Mouse (Mus musculus): ENCODE measurements around the gene Fbxo34. TPM values are rescaled to one million over a fixed set of nuclear protein-coding genes. Genes with fewer than 3 reads are reported as not detected.

Fbxo34 gene
- total and polyA plus RNA-seq, 3 experiments, result 11.1 to 25.9 (median 11.9) TPM

DNA sequence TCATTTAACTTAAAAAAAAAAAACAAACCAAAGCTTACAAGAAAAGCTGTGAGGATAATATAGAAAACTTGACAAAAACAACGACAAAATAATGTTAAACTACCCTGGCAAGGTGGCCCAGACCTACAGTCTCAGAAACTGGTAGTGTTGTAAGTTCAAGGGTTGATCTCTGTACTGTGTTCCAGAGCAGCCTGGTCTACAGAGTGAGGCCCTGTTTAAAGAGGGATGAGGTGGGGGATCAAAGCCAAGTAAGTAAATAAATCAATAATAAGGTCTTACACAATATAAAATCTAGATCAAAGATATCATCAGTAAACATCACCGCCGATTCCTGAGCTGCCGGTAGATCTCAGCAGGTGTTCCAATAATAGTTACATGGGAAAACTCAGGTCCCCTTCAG, 12.2 kb downstream of the Fbxo34 start:
- no peaks in the 10 kb centered on the region for H3K36me3 ChIP-seq (replicated peaks in 1 of 2; ENCODE audit: control insufficient read depth in 1 of 2, insufficient read depth in 1 of 2, low read length in 1 of 2)
- in situ Hi-C loops (cut with MboI; ENCODE audit: low pct_ligation_motif_present, low pct_unique_long_range_greater_than_20kb, low sequenced_read_pairs), result no loop called here
- TF ChIP-seq TBP (conservative IDR thresholded peaks at IDR 0.05; ENCODE audit: low read depth, low read length), result no peak
- TF ChIP-seq UBTF (IDR thresholded peaks at IDR 0.05; ENCODE audit: low read depth, low read length), result no peak
- no peak for TF ChIP-seq MAZ (IDR thresholded peaks at IDR 0.05; ENCODE audit: low read depth, low read length)
- no peak for TF ChIP-seq POLR2AphosphoS2 (IDR thresholded peaks at IDR 0.05; ENCODE audit: low read depth, low read length)
- TF ChIP-seq MAFK (IDR thresholded peaks at IDR 0.05; ENCODE audit: insufficient replicate concordance, low read length), result no peak
- no peak for TF ChIP-seq KAT2A (IDR thresholded peaks at IDR 0.05; ENCODE audit: insufficient replicate concordance, low read length)
- TF ChIP-seq ETS1 (conservative IDR thresholded peaks at IDR 0.05; ENCODE audit: low read depth, low read length), result no peak
- TF ChIP-seq RCOR1 (conservative IDR thresholded peaks at IDR 0.05; ENCODE audit: low read depth, low read length), result no peak
- no peak for TF ChIP-seq GABPA (IDR thresholded peaks at IDR 0.05; ENCODE audit: insufficient replicate concordance, low read depth, low read length)
- no peak for TF ChIP-seq JUN (IDR thresholded peaks at IDR 0.05; ENCODE audit: insufficient read depth, low read depth, low read length)
- TF ChIP-seq NRF1 (IDR thresholded peaks at IDR 0.05; ENCODE audit: low read depth, low read length), result no peak
- TF ChIP-seq BHLHE40 (IDR thresholded peaks at IDR 0.05; ENCODE audit: low read depth, low read length), result no peak
- TF ChIP-seq PAX5 (IDR thresholded peaks at IDR 0.05; ENCODE audit: low read length), result no peak
- TF ChIP-seq CHD2 (IDR thresholded peaks at IDR 0.05; ENCODE audit: low read length), result no peak
- no peak for TF ChIP-seq POLR2A (IDR thresholded peaks at IDR 0.05; ENCODE audit: low read depth, low read length)
- TF ChIP-seq E2F4 (IDR thresholded peaks at IDR 0.05; ENCODE audit: insufficient replicate concordance, low read depth, low read length), result no peak
- TF ChIP-seq ZMIZ1 (IDR thresholded peaks at IDR 0.05; ENCODE audit: low read depth, low read length), result no peak
- TF ChIP-seq EP300 (IDR thresholded peaks at IDR 0.05; ENCODE audit: low read length), result no peak
- H3K4me2 ChIP-seq (ENCODE audit: insufficient read depth, low read depth, poor library complexity, severe bottlenecking), result no peak overlapping the region
- dilution Hi-C loops (cut with MboI; ENCODE audit: extremely low pct_ligation_motif_present, extremely low pct_unique_long_range_greater_than_20kb, low sequenced_read_pairs), result no loop called here
- no peak overlapping the region for H3K27ac ChIP-seq (ENCODE audit: insufficient read depth, low read depth)
- DNase-seq (ENCODE audit: extremely low read depth), result no peak
- no peaks in the 10 kb centered on the region for H3K4me1 ChIP-seq (ENCODE audit: control insufficient read depth in 1 of 2, insufficient read depth in 2 of 2)
- peaks cover 6% of the 10 kb centered on the region for H3K27me3 ChIP-seq (replicated peaks)
- no peaks in the 10 kb centered on the region for H3K79me2 ChIP-seq (replicated peaks; ENCODE audit: control insufficient read depth, extremely low read depth, insufficient read depth, poor library complexity, severe bottlenecking)
- no peak overlapping the region for H3K9ac ChIP-seq (ENCODE audit: insufficient read depth, low read depth)
- no peak overlapping the region for H3K4me3 ChIP-seq (replicated peaks in 1 of 3; ENCODE audit: low read depth in 2 of 3, low read length in 2 of 3, poor library complexity in 1 of 3)
- no peaks in the 10 kb centered on the region for H3K9me3 ChIP-seq (replicated peaks; ENCODE audit: low read length)

DNA sequence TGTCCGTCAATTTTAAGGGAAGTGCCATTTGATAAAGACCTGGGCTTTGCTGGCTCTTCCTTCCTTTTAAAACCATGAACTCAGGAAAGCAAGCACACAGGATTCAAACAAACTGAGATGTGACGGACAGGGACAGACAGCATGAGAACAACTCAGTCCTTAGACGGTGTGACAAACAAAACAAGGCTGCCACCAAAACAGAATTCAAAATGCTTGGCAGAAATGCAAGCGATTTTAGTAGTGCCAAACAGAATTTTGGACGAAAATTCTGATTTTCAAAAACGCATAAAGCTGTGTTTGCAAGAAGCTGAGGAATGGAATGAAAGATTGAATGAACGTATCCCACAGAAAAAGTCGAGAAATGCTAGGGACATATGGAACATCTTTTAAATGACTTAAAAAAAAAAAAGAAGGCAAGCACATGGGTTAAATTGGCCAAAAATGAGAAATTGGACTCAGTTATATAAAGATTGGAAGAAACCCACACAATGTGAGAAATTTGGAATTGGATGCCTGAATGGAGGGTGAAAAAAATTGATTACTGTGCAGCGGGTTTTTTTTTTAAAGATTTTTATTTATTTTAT, 12.7 kb downstream of the Fbxo34 start:
- no peaks in the 10 kb centered on the region for H3K79me2 ChIP-seq (replicated peaks; ENCODE audit: control insufficient read depth, extremely low read depth, insufficient read depth, poor library complexity, severe bottlenecking)
- H3K9me3 ChIP-seq (replicated peaks; ENCODE audit: low read length), result no peaks in the 10 kb centered on the region
- dilution Hi-C loops (cut with MboI; ENCODE audit: extremely low pct_ligation_motif_present, extremely low pct_unique_long_range_greater_than_20kb, low sequenced_read_pairs) (no loop called here), in situ Hi-C loops (cut with MboI; ENCODE audit: low pct_ligation_motif_present, low pct_unique_long_range_greater_than_20kb, low sequenced_read_pairs) (no loop called here)
- peaks cover 0 to 2% of the 10 kb centered on the region in 2 experiments; a peak in 1 of 4 replicates for H3K4me1 ChIP-seq (ENCODE audit: control insufficient read depth in 1 of 2, insufficient read depth in 2 of 2)
- H3K4me2 ChIP-seq (ENCODE audit: insufficient read depth, low read depth, poor library complexity, severe bottlenecking), result no peak overlapping the region
- no peaks in the 10 kb centered on the region for H3K36me3 ChIP-seq (replicated peaks in 1 of 2; ENCODE audit: control insufficient read depth in 1 of 2, insufficient read depth in 1 of 2, low read length in 1 of 2)
- no peak for TF ChIP-seq USF1 (IDR thresholded peaks at IDR 0.05; ENCODE audit: low read depth, low read length)
- no peak for TF ChIP-seq E2F4 (IDR thresholded peaks at IDR 0.05; ENCODE audit: insufficient replicate concordance, low read depth, low read length)
- no peak for TF ChIP-seq MEF2A (IDR thresholded peaks at IDR 0.05; ENCODE audit: borderline replicate concordance, low read depth, low read length)
- TF ChIP-seq RAD21 (IDR thresholded peaks at IDR 0.05; ENCODE audit: low read depth, low read length), result no peak
- TF ChIP-seq KAT2A (IDR thresholded peaks at IDR 0.05; ENCODE audit: insufficient replicate concordance, low read length), result no peak
- TF ChIP-seq ZMIZ1 (IDR thresholded peaks at IDR 0.05; ENCODE audit: low read depth, low read length), result no peak
- TF ChIP-seq ELF1 (IDR thresholded peaks at IDR 0.05; ENCODE audit: low read depth, low read length), result no peak
- no peak for TF ChIP-seq ZC3H11A (IDR thresholded peaks at IDR 0.05; ENCODE audit: low read depth, low read length)
- no peak for TF ChIP-seq MAFK (IDR thresholded peaks at IDR 0.05; ENCODE audit: insufficient replicate concordance, low read length)
- no peak for TF ChIP-seq JUND (conservative IDR thresholded peaks at IDR 0.05; ENCODE audit: low read depth, low read length)
- TF ChIP-seq NELFE (IDR thresholded peaks at IDR 0.05; ENCODE audit: low read depth, low read length), result no peak
- TF ChIP-seq POLR2AphosphoS2 (IDR thresholded peaks at IDR 0.05; ENCODE audit: low read depth, low read length), result no peak
- TF ChIP-seq SIN3A (IDR thresholded peaks at IDR 0.05; ENCODE audit: low read length), result no peak
- TF ChIP-seq HCFC1 (IDR thresholded peaks at IDR 0.05; ENCODE audit: low read depth, low read length), result no peak
- no peak overlapping the region for H3K4me3 ChIP-seq (replicated peaks in 1 of 3; ENCODE audit: low read depth in 2 of 3, low read length in 2 of 3, poor library complexity in 1 of 3)
- no peak overlapping the region for H3K27ac ChIP-seq (ENCODE audit: insufficient read depth, low read depth)
- H3K27me3 ChIP-seq (replicated peaks), result peaks cover 6% of the 10 kb centered on the region
- no peak overlapping the region for H3K9ac ChIP-seq (ENCODE audit: insufficient read depth, low read depth)
- no peak for DNase-seq (ENCODE audit: extremely low read depth)

All from CH12.LX (cell line).